Mouse (Mus musculus) embryonic fibroblast, embryonic 13.5 days (primary cell): Measurements from ENCODE around the gene Rfc1.

ENCODE experiments used
- CTCF ChIP-seq: IDR thresholded peaks from 2 replicates; pipeline ENCODE4 v1.5.1; 2011; ENCODE audit warnings: mild to moderate bottlenecking, control low read depth, low read length, moderate library complexity, borderline replicate concordance; ENCODE audit not compliant: insufficient read depth
- POLR2A ChIP-seq: IDR thresholded peaks from 2 replicates; pipeline ENCODE4 v1.6.1; 2011; ENCODE audit warnings: low read depth, mild to moderate bottlenecking, control low read depth, low read length, moderate library complexity

DNA sequence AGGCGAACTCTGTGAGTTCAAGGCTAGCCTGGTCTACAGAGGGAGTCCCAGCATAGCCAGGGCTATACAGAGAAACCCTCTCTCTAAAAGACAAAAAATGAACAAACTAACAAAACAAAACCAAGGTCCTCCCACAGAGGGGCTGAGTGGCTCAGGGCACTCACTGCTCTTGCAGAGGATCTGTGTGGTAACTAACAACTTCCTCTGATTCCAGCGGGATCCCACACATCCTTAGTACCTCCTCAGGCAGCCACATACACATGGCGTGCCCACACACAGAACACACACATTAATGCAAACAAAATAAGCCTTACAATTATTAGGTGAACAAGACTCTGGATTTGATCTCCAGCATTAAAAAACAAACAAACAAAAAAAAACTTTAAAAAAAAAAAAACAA lies 22.3 kb upstream of the Rfc1 start:
- TF ChIP-seq CTCF (no peak), POLR2A (no peak)
